Mouse (Mus musculus): ENCODE data around the gene Smc2.

- TF ChIP-seq POLR2A (IDR thresholded peaks at IDR 0.05; ENCODE audit: insufficient read depth, low read depth, low read length) = no peak
- no peak for TF ChIP-seq EP300 (IDR thresholded peaks at IDR 0.05; ENCODE audit: insufficient read depth, low read depth, low read length)
Measured at GRCm38 (mm10) chr4:52487486-52487885, 48.4 kb downstream of the Smc2 start.

Data from heart, adult 2 months (tissue).